Mouse (Mus musculus) midbrain, postnatal 0 days (tissue): ENCODE measurements at regions not wholly inside any gene's neighbourhood (a gene's known extent, or its start where the extent isn't known, plus 50 kb on each side); places are given as distances from the start of the nearest gene placed in this dataset.

Source experiments
- ATAC-seq: fragments of 200-750 bp; cut with Nextera tagmentation; 2 replicates; pipeline ENCODE4 v1.8.0; 2017; ENCODE audit warnings: moderate number of reproducible peaks, mild to moderate bottlenecking, moderate TSS enrichment, moderate library complexity; ENCODE audit not compliant: low FRiP score
- DNase-seq: peaks from one replicate; pipeline ENCODE4 v3.0.0-alpha.2; 2015; ENCODE audit warnings: low spot score
- H3K27ac ChIP-seq: fragments of 300-500 bp; sonication (generic); 2 replicates; pipeline ENCODE4 v1.5.1; 2014; ENCODE audit warnings: low read depth, mild to moderate bottlenecking, low read length, mixed read lengths
- H3K27me3 ChIP-seq: fragments of 300-500 bp; sonication (generic); 2 replicates; pipeline ENCODE4 v1.6.1; 2014; ENCODE audit warnings: low read length, control low read depth, mixed read lengths; ENCODE audit not compliant: insufficient read depth
- H3K36me3 ChIP-seq: fragments of 300-500 bp; sonication (generic); 2 replicates; pipeline ENCODE4 v1.6.1; 2014; ENCODE audit warnings: low read length, control low read depth, mixed read lengths; ENCODE audit not compliant: insufficient read depth
- H3K4me1 ChIP-seq: fragments of 300-500 bp; sonication (generic); 2 replicates; pipeline ENCODE4 v1.6.1; 2014; ENCODE audit warnings: mild to moderate bottlenecking, control low read depth, antibody characterized with exemption, low read length, mixed read lengths; ENCODE audit not compliant: insufficient read depth
- H3K4me2 ChIP-seq: fragments of 300-500 bp; sonication (generic); 2 replicates; pipeline ENCODE4 v1.6.1; 2014; ENCODE audit warnings: low read depth, mild to moderate bottlenecking, low read length, mixed read lengths; ENCODE audit not compliant: poor library complexity, severe bottlenecking
- H3K4me3 ChIP-seq: fragments of 300-500 bp; sonication (generic); 2 replicates; pipeline ENCODE4 v1.5.1; 2014; ENCODE audit warnings: low read depth, mild to moderate bottlenecking, low read length, moderate library complexity
- H3K9ac ChIP-seq: fragments of 300-500 bp; sonication (generic); replicated peaks from 2 replicates; pipeline ENCODE4 v1.6.1; 2014; ENCODE audit warnings: mild to moderate bottlenecking, low read length, moderate library complexity, mixed read lengths; ENCODE audit not compliant: poor library complexity, severe bottlenecking
- H3K9me3 ChIP-seq: fragments of 300-500 bp; sonication (generic); 2 replicates; pipeline ENCODE4 v1.6.1; 2016; ENCODE audit warnings: low read length, control low read depth
- CTCF ChIP-seq: IDR thresholded peaks from 2 replicates; pipeline ENCODE4 v1.5.1; 2016; ENCODE audit warnings: antibody characterized with exemption, mild to moderate bottlenecking
- WGBS: fragments of 180-500 bp; shearing (Covaris S2); extraction: QIAGEN DNeasy Blood & Tissue Kit; methylation state at CpG from one replicate; pipeline ENCODE4 v1.1.7; 2014; 5-methylcytosine and 5-hydroxymethylcytosine counted together

- Histone ChIP-seq H3K27ac (no peak overlapping the region), H3K4me1 (peaks cover 3% of the 10 kb centered on the region; the same call in 1 of the 2 replicates), H3K27me3 (no peaks in the 10 kb centered on the region), H3K9me3 (no peaks in the 10 kb centered on the region), H3K36me3 (no peaks in the 10 kb centered on the region), H3K9ac (no peak overlapping the region), H3K4me3 (no peak overlapping the region), H3K4me2 (no peak overlapping the region)
- ATAC-seq = no peak
- TF ChIP-seq CTCF = no peak
- 75% methylated on average over 3 of the region's 3 CpGs for WGBS
- DNase-seq = peak; percentile 49
Measured at GRCm38 (mm10) chr15:93155756-93156155, 119.2 kb downstream of the Gxylt1 start.

GRCm38 (mm10) chr15:93154022-93154421 is 121.0 kb downstream of the Gxylt1 start:
- no peak overlapping the region for H3K9ac ChIP-seq
- no peak overlapping the region for H3K27ac ChIP-seq
- peaks cover 3% of the 10 kb centered on the region; the same call in 1 of the 2 replicates for H3K4me1 ChIP-seq
- H3K36me3 ChIP-seq = no peaks in the 10 kb centered on the region
- TF ChIP-seq CTCF = peak; percentile 59
- H3K4me3 ChIP-seq = no peak overlapping the region
- no peak for DNase-seq
- ATAC-seq = no peak
- no peak overlapping the region for H3K4me2 ChIP-seq
- no peaks in the 10 kb centered on the region for H3K27me3 ChIP-seq
- 62% methylated on average over 4 of the region's 4 CpGs for WGBS
- H3K9me3 ChIP-seq = no peaks in the 10 kb centered on the region

- H3K4me1 ChIP-seq = no peaks in the 10 kb centered on the region
- no peak for TF ChIP-seq CTCF
- DNase-seq (no peak), ATAC-seq (no peak)
- H3K9ac ChIP-seq = no peak overlapping the region
- no peaks in the 10 kb centered on the region for H3K27me3 ChIP-seq
- H3K36me3 ChIP-seq = no peaks in the 10 kb centered on the region
- no peak overlapping the region for H3K4me3 ChIP-seq
- H3K27ac ChIP-seq = no peak overlapping the region
- H3K4me2 ChIP-seq = no peak overlapping the region
- H3K9me3 ChIP-seq = no peaks in the 10 kb centered on the region
- 83% methylated on average over 9 of the region's 9 CpGs for WGBS
Measured at GRCm38 (mm10) chr15:93144899-93145298, 130.1 kb downstream of the Gxylt1 start.

GRCm38 (mm10) chr15:93144264-93144663 is 130.7 kb downstream of the Gxylt1 start:
- no peak for TF ChIP-seq CTCF
- 45% methylated on average over 4 of the region's 4 CpGs for WGBS
- Histone ChIP-seq H3K36me3 (no peaks in the 10 kb centered on the region), H3K27ac (no peak overlapping the region), H3K9me3 (no peaks in the 10 kb centered on the region), H3K4me3 (no peak overlapping the region), H3K9ac (no peak overlapping the region), H3K27me3 (no peaks in the 10 kb centered on the region), H3K4me1 (no peaks in the 10 kb centered on the region), H3K4me2 (no peak overlapping the region)
- DNase-seq (no peak), ATAC-seq (no peak)

- Histone ChIP-seq H3K27me3 (no peaks in the 10 kb centered on the region), H3K27ac (peak overlapping the region; percentile 51; the same call in 1 of the 2 replicates), H3K4me1 (no peaks in the 10 kb centered on the region), H3K9me3 (no peaks in the 10 kb centered on the region), H3K36me3 (no peaks in the 10 kb centered on the region), H3K4me3 (peak overlapping the region; percentile 21), H3K4me2 (peak overlapping the region; percentile 29), H3K9ac (peak overlapping the region; percentile 39; the same call in 1 of the 2 replicates)
- peak; percentile 47 for DNase-seq
- WGBS = 33% methylated on average over 18 of the region's 18 CpGs
- no peak for TF ChIP-seq CTCF
- ATAC-seq = no peak
Measured at GRCm38 (mm10) chr15:93133379-93133778, 141.6 kb downstream of the Gxylt1 start.

- no peak overlapping the region for H3K27ac ChIP-seq
- ATAC-seq = no peak
- no peaks in the 10 kb centered on the region for H3K9me3 ChIP-seq
- H3K4me1 ChIP-seq = no peaks in the 10 kb centered on the region
- H3K36me3 ChIP-seq = no peaks in the 10 kb centered on the region
- H3K9ac ChIP-seq = no peak overlapping the region
- H3K27me3 ChIP-seq = no peaks in the 10 kb centered on the region
- no peak for DNase-seq
- TF ChIP-seq CTCF = no peak
- no peak overlapping the region for H3K4me2 ChIP-seq
- no peak overlapping the region for H3K4me3 ChIP-seq
Measured at GRCm38 (mm10) chr15:93131056-93131455, 143.9 kb downstream of the Gxylt1 start.
